Mouse (Mus musculus) bone marrow, adult 2 months (tissue): ENCODE data around the gene Prkag1. TPM values are rescaled to one million over a fixed set of nuclear protein-coding genes. Genes with fewer than 3 reads are reported as not detected.

Experiments
- H3K27ac ChIP-seq: fragments of 200-500 bp; 2 replicates; pipeline ENCODE4 v1.5.1; 2012; ENCODE audit warnings: low read depth, mild to moderate bottlenecking, control low read depth, inconsistent platforms, low read length; ENCODE audit not compliant: control insufficient read depth, poor library complexity, insufficient read depth
- H3K4me1 ChIP-seq: fragments of 200-500 bp; 2 replicates; pipeline ENCODE4 v1.6.1; 2011; ENCODE audit warnings: low read length; ENCODE audit not compliant: control insufficient read depth, insufficient read depth
- H3K4me3 ChIP-seq: fragments of 200-500 bp; replicated peaks from 2 replicates; pipeline ENCODE3; 2011; ENCODE audit warnings: mild to moderate bottlenecking, low read depth, low read length, control low read depth; ENCODE audit not compliant: control insufficient read depth
- CTCF ChIP-seq: fragments of 200-500 bp; IDR thresholded peaks from 2 replicates; pipeline ENCODE4 v1.5.1; 2011; ENCODE audit warnings: low read length, control low read depth; ENCODE audit not compliant: control insufficient read depth, insufficient read depth
- POLR2A ChIP-seq: fragments of 200-500 bp; IDR thresholded peaks from 2 replicates; pipeline ENCODE4 v1.6.1; 2011; ENCODE audit warnings: low read depth, mild to moderate bottlenecking, control low read depth, low read length, borderline replicate concordance; ENCODE audit not compliant: control insufficient read depth
- WGBS: fragments of 180-500 bp; shearing (Covaris S2); methylation state at CpG from one replicate; pipeline ENCODE4 v1.1.7; 2018; 5-methylcytosine and 5-hydroxymethylcytosine counted together
- polyA plus RNA-seq: library from polyadenylated mRNA; stranded (reverse); fragments of >200 nt; gene quantifications from 2 replicates; pipeline ENCODE4 v1.2.4, GENCODE M21; 2011; ENCODE audit warnings: low replicate concordance; ENCODE audit not compliant: missing spikeins, insufficient read depth, insufficient read length

Prkag1 gene
- polyA plus RNA-seq, 1 experiment: 107 TPM

DNA sequence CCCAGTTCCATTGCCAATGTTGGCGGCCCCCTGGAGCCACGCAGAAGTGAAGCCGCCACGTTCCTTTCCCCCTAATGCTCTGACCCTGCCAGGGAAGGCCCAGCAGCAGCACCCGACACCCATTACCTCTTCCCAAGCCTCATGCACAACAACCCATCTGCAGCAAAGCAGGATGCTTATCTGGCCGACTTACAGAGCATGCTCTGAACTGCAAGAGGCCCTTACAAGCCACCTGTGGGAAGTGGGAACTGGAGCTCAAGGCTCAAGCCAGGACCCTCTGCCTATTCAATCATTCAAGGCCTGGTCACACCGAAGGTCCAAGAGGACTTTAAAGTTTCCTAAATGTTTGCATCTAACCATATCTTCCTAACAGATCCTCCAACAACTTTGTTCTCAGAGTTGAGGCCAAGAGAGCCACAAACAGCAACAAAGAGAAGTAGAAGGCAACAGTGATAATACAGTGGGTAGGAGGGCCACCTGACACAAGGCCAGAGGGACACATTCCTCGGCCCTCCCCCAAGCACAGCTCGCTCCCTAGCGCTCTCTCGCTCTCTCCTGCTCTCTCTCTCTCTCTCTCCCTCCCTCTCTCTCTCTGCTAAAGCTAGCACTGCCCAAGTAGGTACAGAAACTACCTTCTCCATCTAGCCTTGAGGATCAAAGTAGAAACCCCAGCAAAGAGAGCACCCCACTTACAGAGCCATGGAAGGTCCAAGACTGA is 37.2 kb upstream of the Prkag1 start:
- 36% methylated on average over 11 of the region's 11 CpGs for WGBS
- H3K4me1 ChIP-seq: peaks cover 4% of the 10 kb centered on the region

DNA sequence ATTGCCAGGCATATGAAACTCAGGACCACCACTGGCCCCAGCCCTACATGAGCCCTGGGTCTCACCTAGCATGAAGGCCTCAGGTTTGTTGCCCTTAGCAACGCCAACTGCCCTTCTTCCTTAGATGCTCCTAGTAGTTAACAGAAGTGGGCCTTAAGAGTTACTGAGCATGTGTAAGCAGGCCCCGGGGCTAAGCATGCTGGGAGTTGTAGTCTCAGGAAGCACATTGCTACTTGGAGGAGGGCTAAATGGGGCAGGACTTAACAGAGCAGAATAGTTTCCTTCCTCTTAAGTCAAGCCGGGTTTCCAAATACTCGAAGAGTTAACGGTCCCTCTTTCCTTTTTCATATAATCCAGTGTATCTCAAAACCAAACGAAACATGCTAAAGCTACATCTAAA is 36.0 kb upstream of the Prkag1 start:
- Histone ChIP-seq H3K4me1 (peaks cover 4% of the 10 kb centered on the region), H3K27ac (peak overlapping the region; percentile 52; the same call in 1 of the 2 replicates), H3K4me3 (no peak overlapping the region)
- WGBS: 2% methylated on average over 6 of the region's 6 CpGs
- no peak for TF ChIP-seq POLR2A
- no peak for TF ChIP-seq CTCF

More for the DNA sequence above, 37.2 kb upstream of the Prkag1 start:
- TF ChIP-seq POLR2A (no peak), CTCF (no peak)
- Histone ChIP-seq H3K4me3 (peak overlapping the region; percentile 52), H3K27ac (peak overlapping the region; percentile 42)

DNA sequence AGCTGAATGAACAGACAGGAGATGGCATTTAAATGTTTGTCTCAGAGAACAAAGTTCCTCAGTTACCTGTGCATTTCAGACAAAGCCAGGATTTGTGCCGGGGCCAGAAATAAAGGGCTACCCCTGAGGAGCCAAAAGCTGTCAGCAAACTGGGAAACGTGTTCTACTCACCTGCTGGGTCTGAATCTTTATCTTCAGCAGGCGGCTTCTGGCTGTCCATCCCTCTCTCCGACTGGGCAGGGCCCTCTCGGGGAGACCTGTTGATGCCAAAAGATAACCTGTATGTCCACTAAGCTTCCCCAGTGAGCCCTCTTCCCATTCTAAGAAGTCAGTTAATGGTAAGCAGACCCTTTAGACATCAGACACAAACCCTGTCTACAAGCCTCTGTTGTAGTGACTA is 35.2 kb upstream of the Prkag1 start:
- TF ChIP-seq POLR2A (no peak), CTCF (no peak)
- H3K4me3 ChIP-seq: no peak overlapping the region
- no peak overlapping the region for H3K27ac ChIP-seq
- WGBS: 83% methylated on average over 5 of the region's 5 CpGs
- peaks cover 4% of the 10 kb centered on the region for H3K4me1 ChIP-seq

DNA sequence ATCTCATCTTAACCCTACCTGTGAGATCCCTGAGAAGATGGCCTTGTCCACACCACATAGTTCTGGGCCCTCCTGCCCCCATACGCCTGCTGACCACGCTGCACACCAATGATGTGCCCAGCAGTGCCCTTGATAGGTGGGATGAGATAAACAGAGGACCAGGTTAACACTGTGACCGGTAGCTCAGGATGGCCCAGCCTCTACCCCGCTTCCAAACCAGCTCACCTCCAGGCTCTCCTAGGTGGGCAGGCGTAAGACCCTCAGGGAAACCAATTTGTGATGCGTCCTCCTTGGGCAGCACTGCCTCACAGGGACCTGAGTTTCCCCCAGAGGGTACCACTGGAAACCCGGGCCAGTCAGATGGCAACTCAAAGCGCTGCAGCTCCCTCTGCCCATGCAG is 34.5 kb upstream of the Prkag1 start:
- 97% methylated on average over 8 of the region's 8 CpGs for WGBS
- Histone ChIP-seq H3K4me1 (peaks cover 4% of the 10 kb centered on the region), H3K4me3 (no peak overlapping the region), H3K27ac (no peak overlapping the region)
- TF ChIP-seq POLR2A (no peak), CTCF (no peak)

DNA sequence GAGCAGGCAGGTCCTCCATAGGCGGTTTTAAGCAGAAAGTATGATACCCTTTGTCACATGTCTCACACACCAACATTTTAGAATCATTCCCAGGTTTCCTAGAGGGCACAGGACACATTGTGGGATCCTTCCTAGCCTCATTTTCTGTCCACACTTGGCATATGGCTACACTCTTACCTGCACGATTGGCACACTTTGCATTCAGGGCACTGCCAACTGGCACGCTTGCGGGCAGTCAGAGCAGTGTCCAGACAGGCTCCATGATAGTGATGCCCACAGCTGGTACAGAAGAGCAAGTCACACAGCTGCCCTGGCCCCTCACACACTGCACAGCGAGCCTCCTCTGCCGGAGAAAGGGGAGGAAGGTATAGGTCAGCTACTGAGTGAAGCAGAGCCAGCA is 33.6 kb upstream of the Prkag1 start:
- 88% methylated on average over 6 of the region's 6 CpGs for WGBS

DNA sequence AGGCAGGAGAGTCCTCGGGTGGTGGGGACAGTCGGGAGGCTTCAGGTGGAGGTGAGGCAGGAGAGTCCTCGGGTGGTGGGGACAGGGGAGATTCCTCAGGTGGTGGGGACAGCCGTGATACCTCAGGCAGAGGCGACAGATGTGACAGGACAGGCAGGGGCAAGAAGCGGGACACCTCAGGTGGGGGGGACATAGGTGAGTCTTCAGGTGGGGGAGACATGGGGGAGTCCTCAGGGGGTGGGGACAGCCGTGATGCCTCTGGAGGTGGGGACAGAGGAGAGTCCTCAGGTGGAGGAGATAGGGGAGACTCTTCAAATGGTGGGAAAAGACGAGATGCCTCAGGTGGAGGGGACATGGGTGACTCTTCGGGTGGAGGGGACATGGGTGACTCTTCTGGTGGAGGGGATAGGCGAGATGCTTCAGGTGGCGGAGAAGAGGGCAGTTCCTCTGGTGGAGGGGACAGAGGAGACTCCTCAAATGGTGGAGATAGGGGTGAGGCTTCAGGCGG is 32.2 kb upstream of the Prkag1 start:
- TF ChIP-seq POLR2A (no peak), CTCF (no peak)
- Histone ChIP-seq H3K4me3 (no peak overlapping the region), H3K4me1 (peaks cover 2% of the 10 kb centered on the region; the same call in 1 of the 2 replicates), H3K27ac (no peak overlapping the region)
- WGBS: 89% methylated on average over 12 of the region's 12 CpGs

More for the DNA sequence above, 33.6 kb upstream of the Prkag1 start:
- Histone ChIP-seq H3K4me1 (peaks cover 4% of the 10 kb centered on the region), H3K4me3 (no peak overlapping the region), H3K27ac (no peak overlapping the region)
- TF ChIP-seq CTCF (no peak), POLR2A (no peak)

DNA sequence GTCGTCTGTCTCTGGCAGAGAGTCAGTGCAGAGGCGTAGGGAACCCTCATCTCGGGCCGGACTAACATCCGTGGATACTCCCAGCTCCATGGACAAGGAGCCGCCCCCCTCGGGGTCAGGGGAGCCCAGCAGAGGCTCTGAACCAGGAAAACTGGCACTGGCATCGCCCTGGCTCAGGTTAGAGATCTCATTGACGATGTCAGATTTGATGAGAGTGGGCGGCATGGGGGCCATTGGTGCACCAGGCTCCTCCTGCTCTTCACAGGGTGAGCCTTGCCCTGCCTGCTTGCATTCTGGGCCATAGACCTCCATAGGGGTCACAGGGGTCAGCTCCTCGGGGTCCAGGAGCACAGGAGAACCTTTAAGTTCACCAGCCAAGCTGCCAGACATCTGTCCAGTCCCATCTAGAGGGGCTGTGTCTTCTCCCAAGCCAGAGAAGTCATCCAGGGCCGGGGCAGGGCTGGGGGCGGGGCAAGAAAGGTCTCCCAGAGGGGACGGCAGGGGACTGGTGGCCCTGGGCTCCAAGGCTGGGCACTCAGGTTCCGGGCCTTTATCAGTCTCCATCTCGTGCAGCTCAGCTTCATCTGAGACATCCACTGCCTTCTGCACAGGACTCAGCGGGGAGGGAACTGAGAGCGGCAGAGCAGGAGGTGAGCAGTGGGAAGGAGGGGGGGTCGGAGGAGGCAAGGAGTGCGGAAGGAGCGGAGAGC is 30.5 kb upstream of the Prkag1 start:
- no peak overlapping the region for H3K27ac ChIP-seq
- WGBS: 89% methylated on average over 21 of the region's 21 CpGs
- no peak for TF ChIP-seq CTCF
- no peak for TF ChIP-seq POLR2A
- no peak overlapping the region for H3K4me3 ChIP-seq
- H3K4me1 ChIP-seq: no peaks in the 10 kb centered on the region

DNA sequence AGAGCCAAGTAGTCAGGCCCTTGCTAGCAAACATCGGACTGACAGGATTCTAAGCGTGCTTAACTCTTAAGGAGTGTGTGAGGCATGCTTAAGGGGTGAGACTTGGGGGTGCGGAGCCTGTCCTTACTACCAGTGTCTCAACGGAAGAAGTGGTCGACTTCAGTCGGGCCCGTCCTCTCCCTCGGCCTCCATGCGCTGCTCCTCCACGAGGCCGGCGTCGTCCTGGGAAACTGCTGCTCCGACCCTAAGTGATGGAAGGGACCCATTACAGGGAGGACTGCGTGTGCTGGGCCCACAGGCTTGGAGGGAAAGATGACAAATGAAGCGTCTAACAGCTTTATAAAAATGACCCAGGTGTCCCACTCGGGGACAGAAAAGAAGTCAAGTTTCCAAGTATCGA is 29.6 kb upstream of the Prkag1 start:
- no peaks in the 10 kb centered on the region for H3K4me1 ChIP-seq
- no peak overlapping the region for H3K27ac ChIP-seq
- WGBS: 95% methylated on average over 18 of the region's 18 CpGs
- no peak overlapping the region for H3K4me3 ChIP-seq
- TF ChIP-seq CTCF: no peak
- no peak for TF ChIP-seq POLR2A

DNA sequence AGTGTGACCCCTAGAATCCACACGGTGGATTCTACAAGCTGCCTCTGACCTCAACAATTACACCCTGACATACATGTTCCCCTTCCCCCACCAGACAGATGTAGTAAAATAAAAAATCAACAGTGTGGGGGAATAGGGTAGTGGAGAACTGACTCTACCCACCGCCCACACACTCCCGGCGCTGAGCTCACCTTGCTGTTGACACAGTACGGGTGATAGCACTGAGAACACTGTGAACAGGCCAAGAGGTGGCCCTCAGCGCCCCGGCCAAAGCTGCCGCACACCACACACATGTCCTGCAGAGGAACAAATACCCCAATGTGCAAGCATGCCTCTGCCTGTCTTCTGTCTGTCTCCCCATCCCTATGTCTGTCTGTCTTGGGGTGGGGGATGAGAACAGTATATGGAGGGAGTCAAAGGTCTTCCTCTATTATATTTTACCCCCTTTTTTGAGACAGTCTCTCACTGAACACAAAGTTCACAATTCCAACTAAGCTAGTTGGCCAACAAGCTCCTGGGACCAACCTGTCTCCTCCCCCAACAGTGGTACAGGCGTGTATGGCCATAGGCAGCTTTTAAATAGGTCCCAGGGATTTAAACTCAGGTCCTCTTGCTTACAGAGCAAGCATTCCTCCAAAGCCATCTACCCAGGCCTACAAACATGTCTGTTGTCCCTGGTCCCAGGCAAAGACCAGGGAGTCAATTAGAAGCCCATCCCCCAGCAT is 28.2 kb upstream of the Prkag1 start:
- no peaks in the 10 kb centered on the region for H3K4me1 ChIP-seq
- TF ChIP-seq POLR2A (no peak), CTCF (no peak)
- 91% methylated on average over 9 of the region's 9 CpGs for WGBS
- H3K4me3 ChIP-seq: no peak overlapping the region
- no peak overlapping the region for H3K27ac ChIP-seq
